Mouse (Mus musculus) liver, adult 2 months (tissue): ENCODE measurements around the gene Hdgf.

Experiments
- CTCF ChIP-seq: fragments of 200-500 bp; IDR thresholded peaks from 2 replicates; pipeline ENCODE4 v1.5.1; 2011; ENCODE audit warnings: low read depth, low read length, control low read depth
- POLR2A ChIP-seq: fragments of 200-500 bp; IDR thresholded peaks from 2 replicates; pipeline ENCODE4 v1.6.1; 2011; ENCODE audit warnings: low read length, control low read depth; ENCODE audit not compliant: insufficient read depth; ENCODE audit errors: extremely low read depth

DNA sequence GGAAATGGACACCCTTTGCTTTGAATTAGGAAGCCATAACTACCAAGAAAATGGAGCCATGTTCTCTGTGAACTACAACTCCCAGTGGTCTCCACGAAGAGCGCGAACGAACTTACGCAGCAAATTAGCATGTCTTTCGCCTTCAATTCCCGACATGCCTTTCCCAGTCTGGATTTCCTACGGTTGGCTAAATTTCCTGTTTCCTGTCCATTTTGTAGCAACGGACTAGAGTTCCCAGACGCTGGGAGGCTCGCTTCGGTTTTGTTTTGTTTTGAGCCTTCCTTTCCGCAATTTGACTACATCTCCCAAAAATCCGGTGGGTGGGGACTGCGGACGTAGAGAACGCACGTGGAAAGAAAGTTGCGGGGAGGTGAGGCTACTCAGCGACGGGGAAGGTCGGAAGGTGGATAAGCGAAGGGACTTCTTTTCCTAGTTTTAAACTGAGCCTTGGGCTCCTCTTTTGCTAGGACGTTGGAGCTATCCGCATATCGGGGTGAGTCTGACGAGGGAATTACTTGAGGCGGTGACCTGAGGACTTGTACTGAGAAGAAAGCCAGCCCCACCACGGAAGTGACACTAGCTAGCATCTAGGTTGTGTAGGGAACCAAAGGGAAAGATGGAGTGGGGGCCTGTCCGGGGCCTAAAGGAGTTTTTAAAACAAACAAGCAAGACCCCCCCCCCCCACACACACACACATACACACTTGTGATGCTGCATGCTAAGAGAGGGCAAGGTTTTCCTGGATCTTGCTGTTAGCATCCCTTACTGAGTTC, 13.4 kb downstream of the Hdgf start, which contains the start of gene Mrpl24:
- TF ChIP-seq CTCF (no peak), POLR2A (0 out of 2 replicates have a peak, but pooled peaks have one; percentile 17)
